Mouse (Mus musculus): Measurements from ENCODE around the gene Panx1. TPM values are rescaled to one million over a fixed set of nuclear protein-coding genes. Genes with fewer than 3 reads are reported as not detected.

Gene Panx1
- polyA plus RNA-seq, 1 experiment from 2014 or later, result 117 TPM

- H3K4me3 ChIP-seq, result no peak overlapping the region
- H3K4me2 ChIP-seq (replicated peaks), result no peak overlapping the region
- no peaks in the 10 kb centered on the region for H3K9me3 ChIP-seq
- H3K4me1 ChIP-seq, result no peaks in the 10 kb centered on the region
- no peak for ATAC-seq (ENCODE audit: low FRiP score, low read depth)
- no peaks in the 10 kb centered on the region for H3K27me3 ChIP-seq
- WGBS, result 86% methylated on average over 5 of the region's 5 CpGs
- peaks cover 45% of the 10 kb centered on the region for H3K36me3 ChIP-seq
- no peak overlapping the region for H3K27ac ChIP-seq (replicated peaks)
- H3K9ac ChIP-seq (replicated peaks), result no peak overlapping the region
These were observed 26.5 kb downstream of the Panx1 start for GRCm38 (mm10) chr9:15018756-15019131.

GRCm38 (mm10) chr9:15017791-15018755 lies 27.2 kb downstream of the Panx1 start:
- H3K9me3 ChIP-seq, result no peaks in the 10 kb centered on the region
- H3K4me1 ChIP-seq, result no peaks in the 10 kb centered on the region
- H3K27ac ChIP-seq (replicated peaks), result no peak overlapping the region
- no peaks in the 10 kb centered on the region for H3K27me3 ChIP-seq
- H3K4me3 ChIP-seq, result no peak overlapping the region
- H3K36me3 ChIP-seq, result peaks cover 48% of the 10 kb centered on the region
- ATAC-seq (ENCODE audit: low FRiP score, low read depth), result no peak
- WGBS, result 90% methylated on average over 18 of the region's 18 CpGs
- no peak overlapping the region for H3K9ac ChIP-seq (replicated peaks)
- no peak overlapping the region for H3K4me2 ChIP-seq (replicated peaks)

- peak; percentile 82 for ATAC-seq (ENCODE audit: low FRiP score, low read depth)
- Histone ChIP-seq H3K36me3 (peaks cover 38% of the 10 kb centered on the region), H3K9ac (replicated peaks) (no peak overlapping the region), H3K9me3 (no peaks in the 10 kb centered on the region), H3K27ac (replicated peaks) (no peak overlapping the region), H3K4me3 (no peak overlapping the region), H3K4me1 (no peaks in the 10 kb centered on the region), H3K27me3 (no peaks in the 10 kb centered on the region), H3K4me2 (replicated peaks) (no peak overlapping the region)
- WGBS, result 55% methylated on average over 7 of the region's 7 CpGs
These were observed 29.9 kb downstream of the Panx1 start for GRCm38 (mm10) chr9:15015223-15015956.

- no peaks in the 10 kb centered on the region for H3K9me3 ChIP-seq
- H3K4me2 ChIP-seq (replicated peaks), result no peak overlapping the region
- no peak overlapping the region for H3K27ac ChIP-seq (replicated peaks)
- H3K4me1 ChIP-seq, result peaks cover 15% of the 10 kb centered on the region; the same call in 1 of the 2 replicates
- no peak overlapping the region for H3K9ac ChIP-seq (replicated peaks)
- ATAC-seq (ENCODE audit: low FRiP score, low read depth), result no peak
- WGBS, result 85% methylated on average over 14 of the region's 14 CpGs
- H3K36me3 ChIP-seq, result peaks cover 45% of the 10 kb centered on the region
- no peak overlapping the region for H3K4me3 ChIP-seq
- no peaks in the 10 kb centered on the region for H3K27me3 ChIP-seq
These were observed 37.7 kb downstream of the Panx1 start for GRCm38 (mm10) chr9:15007566-15007965.

GRCm38 (mm10) chr9:15004298-15004685 lies 41.0 kb downstream of the Panx1 start:
- H3K4me3 ChIP-seq, result no peak overlapping the region
- no peak overlapping the region for H3K4me2 ChIP-seq (replicated peaks)
- H3K27me3 ChIP-seq, result no peaks in the 10 kb centered on the region
- peaks cover 45% of the 10 kb centered on the region for H3K36me3 ChIP-seq
- no peak; the same call in 1 of the 2 replicates for ATAC-seq (ENCODE audit: low FRiP score, low read depth)
- H3K4me1 ChIP-seq, result peaks cover 17% of the 10 kb centered on the region; the same call in 1 of the 2 replicates
- WGBS, result 70% methylated on average over 9 of the region's 9 CpGs
- H3K27ac ChIP-seq (replicated peaks), result no peak overlapping the region
- no peaks in the 10 kb centered on the region for H3K9me3 ChIP-seq
- no peak overlapping the region for H3K9ac ChIP-seq (replicated peaks)

GRCm38 (mm10) chr9:15003676-15004297 lies 41.5 kb downstream of the Panx1 start:
- H3K36me3 ChIP-seq, result peaks cover 42% of the 10 kb centered on the region

GRCm38 (mm10) chr9:15002995-15003613 lies 42.2 kb downstream of the Panx1 start:
- H3K27me3 ChIP-seq, result no peaks in the 10 kb centered on the region
- 42% methylated on average over 6 of the region's 6 CpGs for WGBS
- no peak overlapping the region for H3K4me2 ChIP-seq (replicated peaks)
- H3K4me1 ChIP-seq, result peaks cover 17% of the 10 kb centered on the region; the same call in 1 of the 2 replicates
- no peaks in the 10 kb centered on the region for H3K9me3 ChIP-seq
- no peak for ATAC-seq (ENCODE audit: low FRiP score, low read depth)
- no peak overlapping the region for H3K4me3 ChIP-seq
- H3K27ac ChIP-seq (replicated peaks), result no peak overlapping the region
- no peak overlapping the region for H3K9ac ChIP-seq (replicated peaks)
- peaks cover 40% of the 10 kb centered on the region for H3K36me3 ChIP-seq

More at GRCm38 (mm10) chr9:15003676-15004297, 41.5 kb downstream of the Panx1 start:
- 57% methylated on average over 10 of the region's 10 CpGs for WGBS
- no peak overlapping the region for H3K4me2 ChIP-seq (replicated peaks)
- H3K9me3 ChIP-seq, result no peaks in the 10 kb centered on the region
- H3K27ac ChIP-seq (replicated peaks), result no peak overlapping the region
- H3K9ac ChIP-seq (replicated peaks), result no peak overlapping the region
- H3K27me3 ChIP-seq, result no peaks in the 10 kb centered on the region
- H3K4me3 ChIP-seq, result no peak overlapping the region
- H3K4me1 ChIP-seq, result peaks cover 17% of the 10 kb centered on the region; the same call in 1 of the 2 replicates
- no peak for ATAC-seq (ENCODE audit: low FRiP score, low read depth)

- no peak for ATAC-seq (ENCODE audit: low FRiP score, low read depth)
- Histone ChIP-seq H3K9me3 (no peaks in the 10 kb centered on the region), H3K36me3 (peaks cover 7% of the 10 kb centered on the region; the same call in 1 of the 2 replicates), H3K27ac (replicated peaks) (no peak overlapping the region), H3K4me3 (no peak overlapping the region), H3K27me3 (peaks cover 4% of the 10 kb centered on the region; the same call in 1 of the 2 replicates), H3K4me2 (replicated peaks) (no peak overlapping the region), H3K4me1 (peaks cover 15% of the 10 kb centered on the region; the same call in 1 of the 2 replicates), H3K9ac (replicated peaks) (no peak overlapping the region)
- 92% methylated on average over 9 of the region's 9 CpGs for WGBS
These were observed 46.5 kb downstream of the Panx1 start for GRCm38 (mm10) chr9:14998790-14999189.

- Histone ChIP-seq H3K27ac (replicated peaks) (no peak overlapping the region), H3K36me3 (peaks cover 7% of the 10 kb centered on the region; the same call in 1 of the 2 replicates), H3K9ac (replicated peaks) (no peak overlapping the region), H3K9me3 (no peaks in the 10 kb centered on the region), H3K27me3 (peaks cover 4% of the 10 kb centered on the region; the same call in 1 of the 2 replicates), H3K4me3 (no peak overlapping the region), H3K4me2 (replicated peaks) (no peak overlapping the region), H3K4me1 (0 out of 2 replicates have a peak, but pooled peaks cover 3% of the 10 kb centered on the region)
- ATAC-seq (ENCODE audit: low FRiP score, low read depth), result no peak
- WGBS, result 77% methylated on average over 11 of the region's 11 CpGs
These were observed 47.8 kb downstream of the Panx1 start for GRCm38 (mm10) chr9:14997271-14998055.

- H3K4me3 ChIP-seq, result no peak overlapping the region
- peaks cover 4% of the 10 kb centered on the region; the same call in 1 of the 2 replicates for H3K27me3 ChIP-seq
- 0 out of 2 replicates have a peak, but pooled peaks cover 3% of the 10 kb centered on the region for H3K4me1 ChIP-seq
- H3K9me3 ChIP-seq, result no peaks in the 10 kb centered on the region
- ATAC-seq (ENCODE audit: low FRiP score, low read depth), result no peak
- H3K4me2 ChIP-seq (replicated peaks), result no peak overlapping the region
- WGBS, result 84% methylated on average over 1 of the region's 1 CpGs
- H3K36me3 ChIP-seq, result no peaks in the 10 kb centered on the region
- no peak overlapping the region for H3K27ac ChIP-seq (replicated peaks)
- H3K9ac ChIP-seq (replicated peaks), result no peak overlapping the region
These were observed 49.8 kb downstream of the Panx1 start for GRCm38 (mm10) chr9:14995525-14995924.

Data from midbrain, embryonic 12.5 days (tissue).